Mouse (Mus musculus): ENCODE results near the gene Ythdc1.
"Not testable (repeated sequence)": the region's sequence is repeated elsewhere in the genome, so short reads cannot be mapped to it uniquely, and the experiment has no call there.

The Ythdc1 gene

GRCm38 (mm10) chr5:86803962-86804940, at the start of gene Ythdc1:
Ythdc1 (plus strand) TSS chr5:86804221.
- peak; percentile 94 for DNase-seq (ENCODE audit: low spot score)

- DNase-seq (ENCODE audit: low spot score) = no peak
Measured at GRCm38 (mm10) chr5:86769015-86769658, 34.9 kb upstream of the Ythdc1 start.

DNA sequence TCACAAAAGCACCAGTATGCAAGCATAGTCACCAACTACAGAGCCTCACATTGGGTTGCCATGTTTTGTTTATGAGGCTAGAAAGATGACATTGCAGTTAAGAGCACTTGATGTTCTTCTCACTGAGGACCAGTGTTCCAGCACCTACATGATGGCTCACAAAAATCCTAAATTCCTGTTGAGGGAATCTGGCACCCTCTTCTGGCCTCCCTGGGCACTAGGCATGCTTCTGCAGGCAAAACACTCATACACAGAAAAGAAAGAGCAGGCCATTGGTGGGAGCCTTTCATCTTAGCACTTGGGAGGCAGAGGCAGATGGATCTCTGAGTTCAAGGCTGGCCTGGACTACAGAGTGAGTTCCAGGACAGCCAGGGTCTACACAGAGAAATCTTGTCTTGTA, 33.0 kb upstream of the Ythdc1 start:
- no peak for DNase-seq (ENCODE audit: low spot score)

DNA sequence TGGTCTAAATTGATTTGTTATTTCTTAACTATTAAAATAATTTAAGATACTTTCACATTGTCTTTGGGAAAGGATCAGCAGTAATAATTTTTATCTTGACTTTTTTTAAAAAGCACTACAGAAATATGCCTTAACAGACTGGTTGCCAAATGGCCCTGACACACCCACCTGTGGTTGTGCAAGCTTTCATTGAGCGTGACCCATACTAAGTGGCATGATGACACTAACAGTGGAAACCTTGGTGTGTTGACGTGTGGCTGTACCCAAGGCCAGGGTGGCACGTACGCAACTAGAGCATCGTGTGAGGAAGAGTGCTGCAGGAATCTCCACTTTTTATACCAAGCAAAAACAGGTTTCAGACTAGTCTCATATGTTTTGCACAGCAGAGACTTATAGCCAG, 27.1 kb upstream of the Ythdc1 start:
- no peak for DNase-seq (ENCODE audit: low spot score)

DNA sequence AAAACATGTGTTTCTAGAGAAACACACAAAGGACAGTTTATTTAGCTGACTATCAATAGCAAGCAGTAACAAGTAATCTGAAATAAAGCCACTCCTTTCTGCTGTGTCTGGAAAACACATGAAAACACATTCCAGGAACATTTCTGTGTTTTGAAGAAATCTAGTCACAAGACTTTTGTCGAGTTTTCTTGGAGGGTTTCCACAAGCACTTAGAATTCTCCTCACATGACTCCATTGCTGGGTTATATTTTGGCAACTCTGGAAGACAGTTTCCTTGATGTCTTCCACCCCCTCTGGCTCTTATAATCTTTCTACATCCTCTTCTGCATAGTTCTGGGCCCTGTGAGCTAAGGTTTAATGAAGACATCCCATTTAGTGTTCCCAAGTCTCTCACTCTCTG, 25.6 kb upstream of the Ythdc1 start:
- peak; percentile 20 for DNase-seq (ENCODE audit: low spot score)

- no peak for DNase-seq (ENCODE audit: low spot score)
Measured at GRCm38 (mm10) chr5:86783059-86783458, 21.0 kb upstream of the Ythdc1 start.

DNA sequence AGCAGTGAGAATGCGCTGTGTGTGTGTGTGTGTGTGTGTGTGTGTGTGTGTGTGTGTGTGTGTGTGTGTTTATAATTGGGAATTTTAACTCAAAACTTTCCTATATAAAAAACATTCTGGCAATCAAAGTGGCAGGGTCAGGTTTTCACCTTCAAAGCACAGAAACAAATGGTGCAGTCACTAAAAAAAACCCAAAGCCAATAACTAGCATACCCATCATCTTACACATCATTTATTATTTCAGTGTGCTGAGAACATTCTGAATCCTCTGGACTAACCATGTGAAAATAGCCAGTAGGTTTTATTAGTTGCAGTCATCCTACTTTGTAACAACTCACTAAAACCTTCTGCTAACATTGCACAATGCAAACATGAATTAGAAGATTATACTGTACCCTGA, 19.8 kb upstream of the Ythdc1 start:
- no peak for DNase-seq (ENCODE audit: low spot score)

DNA sequence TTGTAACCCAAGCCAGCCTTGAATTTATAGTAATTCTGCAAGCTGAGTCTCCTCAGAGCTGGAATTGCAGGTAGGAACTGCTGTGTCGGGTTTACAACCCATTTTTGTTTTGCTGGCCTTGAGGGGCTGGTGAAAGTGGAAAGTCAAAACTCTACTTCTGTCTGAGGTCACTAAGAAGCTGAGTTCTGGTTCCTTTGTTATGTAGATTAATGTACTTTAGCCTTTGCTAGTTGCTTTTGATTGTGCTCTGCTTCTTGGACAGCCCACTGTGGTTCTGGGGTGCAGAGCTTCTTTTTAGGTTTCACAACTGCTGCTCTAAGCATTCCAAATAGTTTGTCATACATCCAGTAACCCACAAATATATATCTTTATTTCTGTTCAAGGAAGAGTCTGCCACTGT, 17.2 kb upstream of the Ythdc1 start:
- DNase-seq (ENCODE audit: low spot score) = no peak

DNA sequence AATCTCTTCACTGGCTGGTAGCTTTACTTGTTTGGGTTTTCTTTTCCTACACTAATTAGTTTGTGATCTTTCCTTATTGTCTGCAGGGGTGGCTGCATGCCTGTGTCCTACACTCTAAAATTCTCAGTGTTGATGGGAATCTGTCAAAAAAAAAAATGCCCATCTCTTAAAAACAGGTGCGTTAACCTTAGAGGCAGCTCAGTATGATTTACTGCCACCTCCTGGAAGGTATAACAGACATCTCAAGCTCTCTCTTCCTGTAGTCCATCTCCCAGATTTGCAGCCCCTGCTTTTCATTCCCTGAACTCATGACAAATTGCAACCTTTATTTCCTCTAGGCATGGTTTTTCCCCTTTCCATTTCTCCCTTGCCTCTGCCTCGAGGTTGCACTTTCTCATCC, 14.1 kb upstream of the Ythdc1 start:
- no peak for DNase-seq (ENCODE audit: low spot score)

- DNase-seq (ENCODE audit: low spot score) = no peak
Measured at GRCm38 (mm10) chr5:86792249-86792648, 11.8 kb upstream of the Ythdc1 start.

DNA sequence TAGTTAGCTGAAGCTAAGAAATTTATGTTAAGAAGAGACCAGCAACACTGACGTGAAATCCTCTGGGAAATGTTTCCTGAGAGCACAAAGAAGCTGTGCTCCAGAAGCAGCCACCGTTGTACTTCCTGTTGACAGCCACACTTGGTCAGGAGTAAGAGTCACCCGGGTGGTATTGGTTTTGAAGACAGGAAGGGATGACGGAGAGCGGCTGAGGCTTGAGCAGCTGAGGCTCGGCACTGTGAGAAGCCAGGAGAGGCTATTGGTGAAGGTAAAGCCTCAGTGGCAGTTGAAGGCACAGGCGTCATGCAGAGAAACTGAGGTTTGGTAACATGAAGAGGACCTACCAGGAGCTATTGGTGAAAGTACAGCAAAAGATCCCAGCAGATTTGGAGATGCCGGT, 11.2 kb upstream of the Ythdc1 start:
- no peak for DNase-seq (ENCODE audit: low spot score)

DNA sequence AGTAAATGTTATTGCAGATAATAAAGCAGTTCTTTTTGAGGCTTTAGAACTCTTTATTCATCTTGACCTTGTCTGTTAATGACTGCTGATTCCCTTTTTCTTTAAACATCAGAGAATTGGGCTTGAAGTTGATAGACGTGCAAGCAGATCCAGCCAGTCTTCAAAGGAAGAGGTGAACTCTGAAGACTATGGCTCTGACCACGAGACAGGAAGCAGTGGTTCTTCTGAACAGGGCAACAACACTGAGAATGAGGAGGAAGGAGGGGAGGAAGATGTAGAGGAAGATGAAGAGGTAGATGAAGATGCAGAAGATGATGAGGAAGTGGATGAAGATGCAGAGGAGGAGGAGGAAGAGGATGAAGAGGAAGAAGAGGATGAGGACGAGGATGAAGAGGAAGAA, 12.8 kb downstream of the Ythdc1 start:
- no peak for DNase-seq (ENCODE audit: low spot score)

DNA sequence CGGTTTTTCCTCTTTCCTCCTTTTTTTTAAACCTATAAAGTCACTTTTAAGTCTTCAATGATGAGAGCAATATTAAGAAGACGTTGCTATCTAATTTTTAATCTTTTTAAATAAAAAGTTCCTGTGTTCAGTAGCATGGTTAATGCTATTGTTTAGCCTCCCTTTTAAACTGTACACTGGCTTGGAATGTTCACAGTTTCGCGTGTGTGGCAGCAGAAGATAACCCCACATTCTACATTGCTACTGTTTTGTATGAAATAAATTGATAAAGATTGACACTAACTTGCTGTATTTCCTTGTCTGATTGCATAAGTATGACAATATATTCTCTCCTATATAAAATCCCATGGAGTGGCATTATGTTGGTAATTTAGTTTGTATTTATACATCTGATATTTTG, 32.4 kb downstream of the Ythdc1 start:
- DNase-seq (ENCODE audit: low spot score) = not testable (repeated sequence)

DNA sequence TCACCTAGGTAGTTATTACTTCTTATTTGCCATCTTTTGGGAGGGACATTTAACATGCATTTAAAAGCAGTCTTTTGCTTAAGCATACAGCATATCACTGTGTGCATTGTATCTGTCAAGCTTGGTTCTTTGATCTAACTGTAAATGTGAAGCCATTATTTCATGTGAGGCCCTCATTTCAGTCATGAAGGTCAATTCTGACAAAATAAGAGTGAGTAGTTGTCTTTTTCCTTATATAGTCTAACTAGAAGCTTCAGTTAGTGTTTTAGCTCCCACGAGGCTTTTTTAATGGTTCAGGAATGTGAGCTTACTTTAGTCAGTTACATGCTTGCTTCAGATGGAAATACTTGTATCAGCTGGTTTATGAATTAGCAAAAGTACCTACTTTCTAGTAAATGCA, 34.1 kb downstream of the Ythdc1 start:
- DNase-seq (ENCODE audit: low spot score) = no peak

DNA sequence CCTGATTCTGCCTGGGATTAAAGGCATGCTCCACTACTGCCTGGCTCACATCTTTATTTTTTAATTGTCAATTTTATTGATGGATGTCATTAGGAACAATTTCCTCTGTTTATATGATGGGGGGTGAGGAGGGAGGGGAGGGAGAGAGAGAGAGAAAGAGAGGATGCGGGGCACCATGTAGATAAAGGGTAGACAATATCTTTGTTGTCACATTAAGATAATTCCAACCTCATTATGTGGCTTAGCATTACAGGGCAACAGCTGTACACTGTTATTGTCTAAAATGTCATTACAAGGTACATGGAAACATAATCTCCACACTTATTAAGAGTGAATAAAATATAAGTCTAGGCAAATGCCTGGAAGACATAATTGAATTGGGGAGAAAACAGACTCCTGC, 35.5 kb downstream of the Ythdc1 start:
- no peak for DNase-seq (ENCODE audit: low spot score)

DNA sequence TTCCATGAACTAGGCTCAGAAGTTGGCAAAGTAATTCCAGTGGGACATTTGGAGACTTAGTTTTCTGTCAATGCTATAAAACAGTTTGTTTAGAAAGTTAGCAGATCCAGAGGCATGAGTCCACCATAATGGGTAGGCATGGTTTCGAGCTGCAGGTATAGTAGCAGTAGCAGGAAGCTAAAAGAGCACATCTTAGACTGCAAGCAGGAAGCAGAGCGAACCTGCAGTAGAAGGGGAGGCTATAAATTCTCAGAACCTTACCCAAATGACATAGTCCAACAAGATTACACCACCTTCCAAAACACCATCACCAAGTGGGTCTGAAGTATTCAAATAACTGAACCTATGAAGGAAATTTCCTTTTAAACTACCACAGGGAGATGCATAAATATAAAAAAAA, 36.2 kb downstream of the Ythdc1 start:
- no peak for DNase-seq (ENCODE audit: low spot score)

DNA sequence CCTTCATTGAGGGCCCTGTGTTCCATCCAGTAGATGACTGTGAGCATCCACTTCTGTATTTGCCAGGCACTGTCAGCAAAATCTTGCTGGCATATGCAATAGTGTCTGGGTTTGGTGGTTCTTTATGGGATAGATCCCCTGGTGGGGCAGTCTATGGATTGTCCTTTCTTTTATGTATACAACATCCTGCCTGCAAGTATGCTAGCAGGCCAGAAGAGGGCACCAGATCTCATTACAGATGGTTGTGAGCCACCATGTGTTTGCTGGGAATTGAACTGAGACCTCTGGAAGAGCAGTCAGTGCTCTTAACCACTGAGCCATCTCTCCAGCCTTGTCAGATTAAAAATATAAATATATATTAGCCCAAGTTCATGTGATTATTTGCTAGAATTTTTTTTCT, 37.2 kb downstream of the Ythdc1 start:
- not testable (repeated sequence) for DNase-seq (ENCODE audit: low spot score)

- DNase-seq (ENCODE audit: low spot score) = no peak
Measured at GRCm38 (mm10) chr5:86850104-86850503, 46.1 kb downstream of the Ythdc1 start.

- DNase-seq (ENCODE audit: low spot score) = no peak
Measured at GRCm38 (mm10) chr5:86851658-86852057, 47.6 kb downstream of the Ythdc1 start.

DNA sequence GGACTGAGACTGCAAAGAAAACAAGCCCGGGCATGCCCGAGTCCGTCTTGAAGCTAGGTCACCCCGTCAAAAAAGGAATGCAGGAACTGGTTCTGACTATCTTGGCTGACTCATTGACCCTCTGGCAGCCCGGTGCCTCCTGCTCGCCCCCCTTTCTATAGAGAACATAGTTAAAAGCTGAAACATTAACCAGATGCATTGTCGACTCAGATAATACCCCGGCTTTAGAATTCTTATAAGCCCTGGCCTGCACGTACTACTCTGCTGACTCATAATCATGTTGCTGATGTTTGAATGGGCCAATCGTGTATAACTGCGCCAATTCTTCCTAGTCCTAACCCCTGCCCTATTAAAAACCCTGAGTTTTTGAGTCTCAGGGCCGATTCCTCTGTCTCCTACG, 52.5 kb downstream of the Ythdc1 start:
- DNase-seq (ENCODE audit: low spot score) = not testable (repeated sequence)

- no peak for DNase-seq (ENCODE audit: low spot score)
Measured at GRCm38 (mm10) chr5:86857682-86858081, 53.7 kb downstream of the Ythdc1 start.

DNA sequence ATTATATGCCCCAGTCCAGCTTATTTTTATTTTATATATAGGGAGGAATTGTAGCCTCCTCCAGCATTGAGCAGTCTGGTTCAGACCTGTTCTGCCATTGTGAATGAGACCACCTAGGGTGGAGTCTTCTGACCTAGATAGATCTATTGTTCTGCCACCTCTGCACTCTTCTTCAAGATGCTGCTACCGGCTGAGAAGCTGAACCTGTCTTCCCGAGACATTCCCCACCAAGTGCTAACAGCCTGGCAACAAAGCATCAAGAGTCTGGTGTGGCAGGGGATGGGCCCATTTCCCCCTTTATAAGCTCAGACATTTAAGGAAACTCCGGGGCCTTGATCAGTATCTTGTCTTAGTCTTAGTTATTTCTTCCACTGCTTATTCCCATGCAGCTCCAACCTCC, 54.3 kb downstream of the Ythdc1 start:
- DNase-seq (ENCODE audit: low spot score) = no peak

DNA sequence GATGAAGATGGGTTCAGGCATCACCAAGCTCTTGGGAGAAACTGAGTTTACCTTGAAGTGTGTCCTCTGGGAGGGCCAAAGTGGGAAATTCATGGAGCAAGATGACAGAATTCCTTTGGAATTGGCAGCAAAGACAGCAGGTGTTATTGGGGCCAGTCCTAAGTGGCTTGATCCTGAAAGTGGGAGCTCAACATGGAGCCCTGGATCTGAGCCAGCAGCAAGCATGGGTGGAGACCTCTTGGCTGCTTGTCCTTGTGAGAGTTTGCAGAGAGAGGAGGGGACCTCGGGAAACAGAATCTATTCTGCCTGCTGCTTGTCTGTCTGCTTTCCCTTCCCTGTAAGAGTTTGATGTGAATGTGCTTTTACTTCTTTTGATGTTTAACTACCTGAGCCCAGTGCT, 67.9 kb downstream of the Ythdc1 start:
- DNase-seq (ENCODE audit: low spot score) = no peak

Measured in lung, postnatal 25 days (tissue).